Mouse (Mus musculus) ES-E14 (cell line): ENCODE measurements around the gene Gabbr2. TPM values are rescaled to one million over a fixed set of nuclear protein-coding genes. Genes with fewer than 3 reads are reported as not detected.

Source experiments
- DNase-seq: peaks from one replicate; pipeline ENCODE4 v3.0.0-alpha.2; 2013; ENCODE audit warnings: low read depth, low spot score
- H3K27ac ChIP-seq: 2 replicates; pipeline ENCODE4 v1.5.1; 2012; ENCODE audit warnings: low read depth, mild to moderate bottlenecking, low read length, moderate library complexity, mixed read lengths; ENCODE audit not compliant: poor library complexity, insufficient read depth, severe bottlenecking
- H3K36me3 ChIP-seq: 2 replicates; pipeline ENCODE4 v1.6.1; 2012; ENCODE audit warnings: mild to moderate bottlenecking, low read length, moderate library complexity, mixed read lengths; ENCODE audit not compliant: control insufficient read depth, poor library complexity, insufficient read depth, severe bottlenecking
- H3K4me1 ChIP-seq, 2 experiments: fragments of 150-350 bp in 1 of 2; sonication (generic) in 1 of 2; 2 replicates each; pipeline ENCODE4 v1.6.1; 2012; ENCODE audit warnings: low read length in 2 of 2, mild to moderate bottlenecking in 1 of 2, mixed read lengths in 1 of 2; ENCODE audit not compliant: control insufficient read depth in 2 of 2, insufficient read depth in 2 of 2, poor library complexity in 1 of 2
- H3K4me3 ChIP-seq, 2 experiments: fragments of 150-350 bp in 1 of 2; sonication (generic) in 1 of 2; 2 replicates each; pipeline ENCODE4 v1.5.1; 2012; ENCODE audit warnings: low read length in 2 of 2, low read depth in 1 of 2, mild to moderate bottlenecking in 1 of 2, mixed read lengths in 1 of 2; ENCODE audit not compliant: insufficient read depth in 1 of 2, poor library complexity in 1 of 2, severe bottlenecking in 1 of 2
- H3K9ac ChIP-seq: 2 replicates; pipeline ENCODE4 v1.6.1; 2012; ENCODE audit warnings: low read depth, mild to moderate bottlenecking, low read length, mixed read lengths; ENCODE audit not compliant: poor library complexity, insufficient read depth, severe bottlenecking
- H3K9me3 ChIP-seq: fragments of 150-350 bp; sonication (generic); 2 replicates; pipeline ENCODE4 v1.6.1; 2012; ENCODE audit warnings: low read depth, mild to moderate bottlenecking, low read length; ENCODE audit not compliant: control insufficient read depth, insufficient read depth
- CHD2 ChIP-seq: IDR thresholded peaks from 2 replicates; pipeline ENCODE4 v1.6.1; 2014; ENCODE audit warnings: mild to moderate bottlenecking, low read depth, low read length, inconsistent platforms
- in situ Hi-C, 2 experiments: fragments of 600-800 bp; cut with MboI; formaldehyde crosslinking; loops; one replicate each; pipeline ENCODE4 v1.15.1; 2025; ENCODE audit warnings: low sequenced_read_pairs in 2 of 2, inconsistent platforms in 1 of 2; ENCODE audit not compliant: unreplicated experiment in 2 of 2
- total RNA-seq: library from RNA; depleted of rRNA; stranded (reverse); fragments of 300-350 nt; gene quantifications from 2 replicates; pipeline ENCODE4 v1.2.3, GENCODE M21; 2012; rRNA removed

The Gabbr2 gene
- total RNA-seq, 1 experiment: 0.09 TPM

DNA sequence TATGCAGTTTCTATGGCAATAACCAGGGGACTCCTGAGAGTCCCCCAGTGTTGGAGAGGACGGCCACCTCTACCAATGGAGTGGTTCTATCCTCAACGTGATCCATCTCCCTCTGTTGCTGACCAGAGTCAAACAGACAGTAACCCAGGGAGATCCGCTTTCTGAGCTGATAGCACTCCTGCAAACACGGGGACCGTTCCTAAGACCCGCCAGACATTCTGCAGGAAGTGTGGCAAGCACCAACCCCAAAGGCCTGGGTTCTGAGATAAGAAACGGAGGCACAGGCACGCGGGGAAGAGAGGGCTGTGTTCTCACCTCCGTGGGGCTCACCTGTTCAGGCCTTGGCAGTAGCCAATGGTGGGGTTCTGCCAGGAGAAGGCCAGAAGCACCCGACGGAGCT, 378.1 kb downstream of the Gabbr2 start:
- in situ Hi-C loops: loop anchor here in 1 of 2 experiments (5.0 kb wide), 1 partner anchor 39 kb away; the partner anchor contains the start of gene Tbc1d2
- Histone ChIP-seq H3K4me1 (peaks cover 2 to 8% of the 10 kb centered on the region in 2 experiments; a peak in 1 of 4 replicates), H3K4me3 (peak overlapping the region in 1 of 2 experiments; percentile 58; a peak in 1 of 4 replicates), H3K9ac (0 out of 2 replicates have a peak overlapping the region, but pooled peaks have one; percentile 30), H3K27ac (no peak overlapping the region), H3K36me3 (peaks cover 3% of the 10 kb centered on the region; the same call in 1 of the 2 replicates), H3K9me3 (no peaks in the 10 kb centered on the region)
- DNase-seq: no peak
- no peak for TF ChIP-seq CHD2

Other genes with a start within 250 kb of the Gabbr2 start
- 0.89 and 1.7 TPM in 2 replicates for gene Anks6, start 65.6 kb upstream of the Gabbr2 start, total RNA-seq
- gene Galnt12, start 100.0 kb upstream of the Gabbr2 start, total RNA-seq: 4.9 and 9.5 TPM in 2 replicates
- gene Col15a1, start 216.3 kb upstream of the Gabbr2 start, total RNA-seq: 0.31 and 0.58 TPM in 2 replicates